Mouse (Mus musculus): ENCODE measurements around the gene Ube2a. TPM values are rescaled to one million over a fixed set of nuclear protein-coding genes. Genes with fewer than 3 reads are reported as not detected.

Ube2a gene
- polyA plus RNA-seq, 1 experiment: 21.8 TPM

GRCm38 (mm10) chrX:36921346-36921745 is 47.6 kb downstream of the Ube2a start:
- Histone ChIP-seq H3K4me3 (replicated peaks) (no peak overlapping the region), H3K27me3 (ENCODE audit: control insufficient read depth) (no peaks in the 10 kb centered on the region), H3K4me1 (ENCODE audit: control insufficient read depth) (no peaks in the 10 kb centered on the region), H3K36me3 (ENCODE audit: control insufficient read depth) (no peaks in the 10 kb centered on the region), H3K9me3 (ENCODE audit: control insufficient read depth, low read length) (no peaks in the 10 kb centered on the region)
- no peak for TF ChIP-seq GATA1 (IDR thresholded peaks at IDR 0.05; ENCODE audit: low read length)
- no peak for TF ChIP-seq TAL1 (IDR thresholded peaks at IDR 0.05; ENCODE audit: low read length)

- H3K36me3 ChIP-seq (ENCODE audit: control insufficient read depth): no peaks in the 10 kb centered on the region
- no peaks in the 10 kb centered on the region for H3K4me1 ChIP-seq (ENCODE audit: control insufficient read depth)
- no peaks in the 10 kb centered on the region for H3K27me3 ChIP-seq (ENCODE audit: control insufficient read depth)
- TF ChIP-seq TAL1 (IDR thresholded peaks at IDR 0.05; ENCODE audit: low read length) (no peak), GATA1 (IDR thresholded peaks at IDR 0.05; ENCODE audit: low read length) (no peak)
- no peaks in the 10 kb centered on the region for H3K9me3 ChIP-seq (ENCODE audit: control insufficient read depth, low read length)
- H3K4me3 ChIP-seq (replicated peaks): no peak overlapping the region
These were observed 55.1 kb downstream of the Ube2a start for GRCm38 (mm10) chrX:36928791-36929190.

- peaks cover 2% of the 10 kb centered on the region; the same call in 1 of the 2 replicates for H3K4me1 ChIP-seq (ENCODE audit: control insufficient read depth)
- H3K4me3 ChIP-seq (replicated peaks): no peak overlapping the region
- TF ChIP-seq GATA1 (IDR thresholded peaks at IDR 0.05; ENCODE audit: low read length) (no peak), TAL1 (IDR thresholded peaks at IDR 0.05; ENCODE audit: low read length) (no peak)
- H3K36me3 ChIP-seq (ENCODE audit: control insufficient read depth): no peaks in the 10 kb centered on the region
- no peaks in the 10 kb centered on the region for H3K9me3 ChIP-seq (ENCODE audit: control insufficient read depth, low read length)
- no peaks in the 10 kb centered on the region for H3K27me3 ChIP-seq (ENCODE audit: control insufficient read depth)
These were observed 56.0 kb downstream of the Ube2a start for GRCm38 (mm10) chrX:36929694-36930093.

- Histone ChIP-seq H3K4me1 (ENCODE audit: control insufficient read depth) (peaks cover 2% of the 10 kb centered on the region; the same call in 1 of the 2 replicates), H3K27me3 (ENCODE audit: control insufficient read depth) (no peaks in the 10 kb centered on the region), H3K36me3 (ENCODE audit: control insufficient read depth) (no peaks in the 10 kb centered on the region), H3K4me3 (replicated peaks) (no peak overlapping the region), H3K9me3 (ENCODE audit: control insufficient read depth, low read length) (no peaks in the 10 kb centered on the region)
- TF ChIP-seq TAL1 (IDR thresholded peaks at IDR 0.05; ENCODE audit: low read length): no peak
- no peak for TF ChIP-seq GATA1 (IDR thresholded peaks at IDR 0.05; ENCODE audit: low read length)
These were observed 56.9 kb downstream of the Ube2a start for GRCm38 (mm10) chrX:36930574-36930973.

Other genes starting within 250 kb of the Ube2a start
- 0.07 TPM in 1 of 2 replicates, not detected in the other for gene Akap17b, start 228.5 kb upstream of the Ube2a start, polyA plus RNA-seq (2012)
- not detected in 2 replicates for gene Slc25a43, start 130.2 kb upstream of the Ube2a start, polyA plus RNA-seq (2012)
- 2.4 and 2.7 TPM in 2 replicates for gene Slc25a5, start 78.2 kb upstream of the Ube2a start, polyA plus RNA-seq (2012)
- 0.07 and 0.12 TPM in 2 replicates for gene C330007P06Rik, start 211 bp downstream of the Ube2a start, polyA plus RNA-seq (2012)
- 0.05 TPM in 1 of 2 replicates, not detected in the other for gene Nkrf, start 29.0 kb downstream of the Ube2a start, polyA plus RNA-seq (2012)
- gene Sept6, start 117.9 kb downstream of the Ube2a start, polyA plus RNA-seq (2012): 0.03 and 0.06 TPM in 2 replicates
- gene Sowahd, start 174.9 kb downstream of the Ube2a start, polyA plus RNA-seq (2012): 0.02 TPM in 1 of 2 replicates, not detected in the other
- 41.4 and 44.5 TPM in 2 replicates for gene Rpl39, start 211.5 kb downstream of the Ube2a start, polyA plus RNA-seq (2012)
- gene Upf3b, start 236.4 kb downstream of the Ube2a start, polyA plus RNA-seq (2012): 1.1 and 1.3 TPM in 2 replicates

Measured in erythroblast, embryonic 14.5 days (primary cell).